Mouse (Mus musculus) urinary bladder, postnatal 25 days (tissue): ENCODE measurements around the gene Olfr862.

Experiments used
- DNase-seq: peaks from one replicate; pipeline ENCODE4 v3.0.0; 2022; ENCODE audit warnings: low spot score

The Olfr862 gene

DNA sequence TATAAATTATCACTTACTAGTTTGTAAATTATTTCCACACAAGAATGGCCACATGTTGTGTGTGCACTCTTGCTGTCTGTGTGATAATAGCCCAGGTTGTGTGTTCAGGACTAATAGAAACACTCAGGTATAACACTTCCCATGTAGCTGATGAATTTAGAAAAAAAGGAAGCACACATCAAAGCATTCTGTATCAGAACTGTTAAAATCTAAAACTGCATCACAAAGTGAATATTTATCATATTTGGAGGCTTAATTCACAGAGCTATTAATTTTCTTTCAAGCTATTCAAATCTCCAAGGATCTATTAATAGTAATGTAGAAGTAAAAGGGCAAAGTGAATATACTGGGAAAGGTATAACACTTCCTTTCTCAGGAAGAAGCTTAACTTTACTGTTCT is at the start of gene Olfr862:
Gene Olfr862 (minus strand): TSS at position 101 of the 400 bp plus-strand sequence.
- no peak for DNase-seq

DNA sequence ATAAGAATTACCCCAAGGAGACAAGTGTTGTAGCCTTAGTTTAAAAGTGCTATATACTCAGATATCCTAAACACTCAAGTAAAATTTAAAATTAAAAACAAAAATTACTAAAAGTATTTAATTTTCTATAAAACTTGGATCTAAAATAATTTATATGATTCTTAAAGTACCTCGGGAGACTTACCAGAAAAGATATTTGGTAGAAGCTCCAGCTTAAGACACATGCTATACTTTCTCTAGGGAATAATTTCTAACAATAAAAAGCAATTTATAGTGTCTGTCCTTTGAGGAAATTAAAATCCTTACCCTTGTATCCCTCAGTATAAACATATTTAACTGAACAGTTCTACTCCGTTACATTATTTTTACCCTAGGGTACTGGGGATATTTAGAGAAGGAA is 28.8 kb upstream of the Olfr862 start, which contains the start of gene Olfr77:
Gene Olfr77 (plus strand): TSS at position 301 of the 400 bp plus-strand sequence.
- DNase-seq = no peak

DNA sequence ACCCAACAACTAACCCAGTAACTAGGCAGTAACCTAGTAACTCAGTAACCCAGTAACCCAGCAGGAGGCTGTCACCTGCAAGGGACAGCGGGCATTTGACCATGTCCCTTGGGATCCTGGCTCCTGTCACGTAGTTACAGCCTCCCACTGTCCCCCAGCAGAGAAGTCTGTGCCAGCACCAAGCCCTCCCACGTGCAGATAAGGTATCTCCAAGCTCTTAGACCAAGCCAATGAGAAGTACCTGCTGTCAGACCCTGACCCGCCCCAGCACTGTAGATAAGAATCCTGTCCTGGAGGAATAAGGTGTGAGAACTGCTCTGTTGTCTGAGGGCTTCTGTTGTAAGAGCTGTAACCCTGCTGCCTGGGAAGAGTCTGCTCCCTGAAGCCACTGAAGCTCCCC is 23.4 kb upstream of the Olfr862 start:
- no peak for DNase-seq

DNA sequence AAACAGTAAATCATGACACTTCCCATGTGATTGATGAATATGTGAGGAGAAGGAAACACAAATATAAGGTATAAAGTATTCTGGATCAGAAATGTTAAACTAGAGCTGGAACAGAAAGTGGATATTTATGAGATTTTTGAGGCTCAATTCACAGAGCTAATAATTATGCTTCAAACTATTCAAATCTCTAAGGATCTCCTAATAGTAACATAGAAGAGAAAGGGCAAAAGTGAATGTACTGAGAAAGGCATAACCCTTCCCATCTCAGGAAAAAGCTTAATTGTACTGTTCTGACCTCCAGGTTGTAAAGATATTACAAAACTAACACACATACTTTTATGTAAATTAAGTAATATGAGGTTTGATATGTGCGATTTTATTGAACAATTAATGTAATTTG is 38.2 kb downstream of the Olfr862 start, which contains the start of gene Olfr860:
Gene Olfr860 (minus strand): TSS at position 101 of the 400 bp plus-strand sequence.
- no peak for DNase-seq
